Mouse (Mus musculus): ENCODE measurements at regions not wholly inside any gene's neighbourhood (a gene's known extent, or its start where the extent isn't known, plus 50 kb on each side); places are given as distances from the start of the nearest gene placed in this dataset.

GRCm38 (mm10) chr15:57542630-57543029, 65.2 kb upstream of the Slc22a22 start:
- peak; percentile 5 for DNase-seq (ENCODE audit: low spot score)

GRCm38 (mm10) chr15:57535514-57535913, 58.1 kb upstream of the Slc22a22 start:
- no peak for DNase-seq (ENCODE audit: low spot score)

Data from layer of hippocampus, adult 11-12 months (tissue).